Mouse (Mus musculus) neural tube, postnatal 0 days (tissue): ENCODE results near the gene Nsf. TPM values are rescaled to one million over a fixed set of nuclear protein-coding genes. Genes with fewer than 3 reads are reported as not detected.

Experiments
- polyA plus RNA-seq: library from polyadenylated mRNA; unstranded; fragments of >200 nt; fragmentation: Nextera tagmentation; extraction: Ambion mirVana; gene quantifications from 2 replicates; pipeline ENCODE4 v1.2.1, GENCODE M21; 2015

Nsf gene
- polyA plus RNA-seq = 290 and 306 TPM in 2 replicates

GRCm38 (mm10) chr11:103953896-103954292 lies at the start of gene Nsf:
Gene Nsf, minus strand, starts transcription at chr11:103954056.

GRCm38 (mm10) chr11:103773387-103774227 lies 180.2 kb downstream of the Nsf start, which contains the start of gene Wnt3:
Gene Wnt3, plus strand, starts transcription at chr11:103774150.

Other genes starting within 250 kb of the Nsf start
- gene Wnt9b, start 204.2 kb downstream of the Nsf start, polyA plus RNA-seq = 0.26 and 0.32 TPM in 2 replicates
- 8.0 and 8.5 TPM in 2 replicates for gene Wnt3, start 179.9 kb downstream of the Nsf start, polyA plus RNA-seq
- 144 and 147 TPM in 2 replicates for gene Arf2, start 12.7 kb upstream of the Nsf start, polyA plus RNA-seq
- gene Crhr1, start 178.8 kb upstream of the Nsf start, polyA plus RNA-seq = 5.4 TPM in 2 replicates
- gene Sppl2c, start 232.3 kb upstream of the Nsf start, polyA plus RNA-seq = not detected in 2 replicates